Mouse (Mus musculus) stomach, postnatal 0 days (tissue): ENCODE data around the gene Opcml.

Experiments
- CTCF ChIP-seq: IDR thresholded peaks from 2 replicates; pipeline ENCODE4 v1.5.1; 2016; ENCODE audit warnings: antibody characterized with exemption, low read depth, mild to moderate bottlenecking, moderate library complexity
- EP300 ChIP-seq: optimal IDR thresholded peaks from 2 replicates; pipeline ENCODE3; 2016; ENCODE audit warnings: antibody characterized with exemption

DNA sequence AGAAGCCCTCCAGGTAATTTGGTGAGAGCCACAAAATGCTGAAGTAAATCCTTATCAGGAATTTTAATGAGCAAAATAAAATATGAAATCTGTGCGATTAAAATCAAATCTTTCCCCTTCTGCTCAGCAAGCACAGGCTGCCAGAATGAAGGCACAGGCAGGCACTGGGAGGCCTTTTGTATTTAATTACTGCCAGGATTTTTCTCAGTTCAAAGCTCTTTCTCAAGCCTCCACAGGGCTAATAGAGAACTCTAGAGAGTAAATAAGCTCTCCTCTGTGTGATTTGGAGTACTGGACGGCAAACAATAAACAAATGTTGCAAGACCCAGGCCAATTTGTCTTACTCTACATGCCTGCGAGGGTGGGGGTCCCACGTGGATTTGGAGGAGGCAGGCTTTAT is 208.2 kb downstream of the Opcml start:
- TF ChIP-seq CTCF (no peak), EP300 (no peak)
